Mouse (Mus musculus) midbrain, embryonic 16.5 days (tissue): Measurements from ENCODE around the gene Cnnm3. TPM values are rescaled to one million over a fixed set of nuclear protein-coding genes. Genes with fewer than 3 reads are reported as not detected.

Source experiments
- ATAC-seq: fragments of 200-750 bp; cut with Nextera tagmentation; 2 replicates; pipeline ENCODE4 v1.8.0; 2017; ENCODE audit warnings: moderate TSS enrichment
- H3K27ac ChIP-seq: fragments of 300-500 bp; sonication (generic); 2 replicates; pipeline ENCODE4 v1.5.1; 2014; ENCODE audit warnings: mild to moderate bottlenecking, low read length, mixed read lengths
- H3K27me3 ChIP-seq: fragments of 300-500 bp; sonication (generic); 2 replicates; pipeline ENCODE4 v1.6.1; 2014; ENCODE audit warnings: low read depth, low read length, mixed read lengths; ENCODE audit not compliant: control insufficient read depth, insufficient read depth
- H3K36me3 ChIP-seq: fragments of 300-500 bp; sonication (generic); 2 replicates; pipeline ENCODE4 v1.6.1; 2014; ENCODE audit warnings: mild to moderate bottlenecking, low read length, moderate library complexity, mixed read lengths; ENCODE audit not compliant: control insufficient read depth, insufficient read depth
- H3K4me1 ChIP-seq: fragments of 300-500 bp; sonication (generic); 2 replicates; pipeline ENCODE4 v1.6.1; 2014; ENCODE audit warnings: mild to moderate bottlenecking, low read length, mixed read lengths; ENCODE audit not compliant: control insufficient read depth, insufficient read depth
- H3K4me2 ChIP-seq: fragments of 300-500 bp; sonication (generic); 2 replicates; pipeline ENCODE4 v1.6.1; 2014; ENCODE audit warnings: mild to moderate bottlenecking, low read length, mixed read lengths
- H3K4me3 ChIP-seq: fragments of 300-500 bp; sonication (generic); 2 replicates; pipeline ENCODE4 v1.5.1; 2014; ENCODE audit warnings: low read depth, mild to moderate bottlenecking, low read length, moderate library complexity, mixed read lengths
- H3K9ac ChIP-seq: fragments of 300-500 bp; sonication (generic); 2 replicates; pipeline ENCODE4 v1.6.1; 2014; ENCODE audit warnings: low read depth, low read length, mixed read lengths
- H3K9me3 ChIP-seq: fragments of 300-500 bp; sonication (generic); replicated peaks from 2 replicates; pipeline ENCODE4 v1.6.1; 2014; ENCODE audit warnings: mild to moderate bottlenecking, low read length, mixed read lengths; ENCODE audit not compliant: control insufficient read depth, poor library complexity, severe bottlenecking
- WGBS: fragments of 180-500 bp; shearing (Covaris S2); extraction: QIAGEN DNeasy Blood & Tissue Kit; methylation state at CpG from one replicate; pipeline ENCODE4 v1.1.7; 2014; 5-methylcytosine and 5-hydroxymethylcytosine counted together
- microRNA-seq: library from miRNA; unstranded; fragments of <30 nt; microRNA quantifications from one replicate; pipeline ENCODE4, GENCODE M21; 2017
- polyA plus RNA-seq: library from polyadenylated mRNA; unstranded; fragments of >200 nt; fragmentation: Nextera tagmentation; extraction: Ambion mirVana; gene quantifications from 2 replicates; pipeline ENCODE4 v1.2.1, GENCODE M21; 2015

Gene Cnnm3
- polyA plus RNA-seq, 1 experiment from 2014 or later: 4.2 TPM

DNA sequence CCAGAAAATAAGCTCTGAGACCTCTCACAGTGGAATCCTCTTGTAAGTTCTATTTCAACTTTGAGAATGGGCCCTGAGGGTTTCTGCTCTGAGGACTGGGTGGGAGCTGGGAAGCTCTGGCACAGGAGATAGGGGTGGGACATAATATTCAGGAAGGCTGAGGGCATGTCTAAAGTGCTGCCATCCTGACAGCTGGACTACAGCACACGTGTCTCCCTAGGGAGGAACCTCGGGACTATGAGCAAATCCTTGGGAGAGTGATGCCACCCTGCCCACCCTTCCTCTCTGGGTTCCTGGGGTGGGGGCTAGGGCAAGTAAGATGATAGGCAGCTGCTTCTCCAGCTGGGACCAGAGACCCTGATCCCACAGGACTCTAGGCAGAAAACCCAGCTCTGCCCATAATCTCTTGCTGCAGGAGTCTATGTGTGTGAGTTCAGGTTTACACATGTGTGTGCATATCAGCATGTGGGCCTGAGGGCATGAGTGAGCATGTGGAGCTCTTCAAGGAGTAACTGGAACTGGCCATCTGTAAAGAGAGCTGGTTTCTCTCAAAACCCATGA, 60.6 kb downstream of the Cnnm3 start:
- Histone ChIP-seq H3K4me2 (no peak overlapping the region), H3K4me1 (no peaks in the 10 kb centered on the region), H3K27ac (no peak overlapping the region), H3K36me3 (no peaks in the 10 kb centered on the region), H3K9me3 (no peaks in the 10 kb centered on the region), H3K27me3 (no peaks in the 10 kb centered on the region), H3K4me3 (no peak overlapping the region), H3K9ac (no peak overlapping the region)
- 63% methylated on average over 2 of the region's 2 CpGs for WGBS
- ATAC-seq: no peak

DNA sequence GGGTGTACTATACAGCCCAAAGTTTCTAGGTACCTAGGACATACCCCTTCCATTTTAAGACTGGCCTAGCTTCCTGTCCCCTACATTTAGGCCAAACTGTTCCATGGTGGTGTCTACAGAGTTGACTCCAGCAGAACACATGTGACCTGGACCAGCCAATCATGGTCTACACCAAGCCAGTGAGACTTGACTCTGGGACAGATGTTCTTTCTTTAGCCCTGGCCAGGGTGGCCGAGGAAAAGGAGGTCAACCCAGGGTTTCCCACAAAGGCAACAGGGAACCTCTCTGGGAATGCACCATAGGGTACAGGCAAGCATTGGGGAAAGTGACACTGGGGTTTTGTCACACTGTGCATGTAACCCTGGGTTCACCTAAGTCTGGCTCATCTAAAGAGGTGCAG, 61.0 kb downstream of the Cnnm3 start:
- H3K27me3 ChIP-seq: no peaks in the 10 kb centered on the region
- 47% methylated on average over 1 of the region's 1 CpGs for WGBS
- no peaks in the 10 kb centered on the region for H3K36me3 ChIP-seq
- no peak overlapping the region for H3K4me2 ChIP-seq
- no peak overlapping the region for H3K9ac ChIP-seq
- ATAC-seq: no peak
- no peaks in the 10 kb centered on the region for H3K4me1 ChIP-seq
- no peak overlapping the region for H3K4me3 ChIP-seq
- H3K27ac ChIP-seq: no peak overlapping the region
- no peaks in the 10 kb centered on the region for H3K9me3 ChIP-seq

DNA sequence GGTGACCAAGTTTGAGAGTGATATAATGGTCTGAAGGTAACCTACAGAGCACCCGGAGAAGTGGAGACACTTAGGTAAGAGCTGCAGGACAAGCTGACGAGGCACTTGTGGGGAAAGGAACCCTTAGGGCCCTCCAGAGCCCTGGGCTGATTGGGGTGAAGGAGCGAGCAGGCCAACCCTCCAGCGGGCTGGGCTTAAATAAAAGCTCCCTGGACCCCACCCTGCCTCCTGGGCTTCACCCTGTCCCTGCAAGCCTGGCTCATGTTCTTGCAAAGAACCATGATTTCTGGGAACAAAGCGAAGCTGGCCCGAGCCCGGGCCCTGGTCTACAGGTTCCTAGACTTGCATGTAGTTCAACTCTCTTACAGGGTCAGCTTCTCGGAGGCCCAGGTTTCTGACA, 61.9 kb downstream of the Cnnm3 start:
- Histone ChIP-seq H3K4me2 (no peak overlapping the region), H3K4me1 (no peaks in the 10 kb centered on the region), H3K9ac (no peak overlapping the region), H3K9me3 (no peaks in the 10 kb centered on the region), H3K27me3 (no peaks in the 10 kb centered on the region), H3K4me3 (no peak overlapping the region), H3K36me3 (no peaks in the 10 kb centered on the region), H3K27ac (no peak overlapping the region)
- 87% methylated on average over 8 of the region's 8 CpGs for WGBS
- no peak for ATAC-seq

DNA sequence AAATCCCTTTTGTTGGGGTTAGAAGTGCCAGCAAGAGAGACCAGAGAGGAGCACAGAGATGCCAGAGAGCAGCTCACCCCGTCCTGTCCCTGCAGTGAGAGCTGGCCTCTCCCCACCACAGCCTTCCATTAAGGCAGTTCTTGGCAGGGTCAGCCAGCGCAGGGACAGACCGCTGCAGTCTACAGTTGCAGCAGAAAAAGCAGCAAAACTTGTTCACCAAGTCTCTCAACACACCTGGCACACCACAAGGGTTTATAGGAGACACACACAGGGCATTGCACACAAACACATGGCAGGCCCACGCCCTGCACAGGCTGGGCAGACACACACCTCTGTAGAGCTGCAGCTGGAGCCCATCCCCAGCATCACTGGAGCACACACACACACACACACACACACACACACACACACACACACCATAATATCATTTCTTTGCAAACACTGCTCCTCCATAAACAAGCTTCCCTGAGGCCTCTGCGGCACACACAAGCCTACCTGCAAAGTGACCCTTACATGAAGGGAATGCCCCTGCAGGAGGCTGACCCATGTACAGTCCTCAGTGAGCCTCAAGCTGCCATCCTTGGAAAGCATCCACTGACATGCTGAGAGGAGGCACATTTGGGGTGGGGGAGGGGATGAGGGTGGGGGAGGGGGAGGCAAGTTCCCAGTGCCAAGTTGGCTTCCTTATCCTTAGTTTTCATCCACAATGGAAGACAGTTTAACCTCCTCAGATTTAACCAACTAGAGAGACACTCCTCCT, 62.7 kb downstream of the Cnnm3 start:
- Histone ChIP-seq H3K36me3 (no peaks in the 10 kb centered on the region), H3K4me2 (no peak overlapping the region), H3K9ac (no peak overlapping the region), H3K27me3 (no peaks in the 10 kb centered on the region), H3K9me3 (no peaks in the 10 kb centered on the region), H3K4me1 (no peaks in the 10 kb centered on the region), H3K27ac (no peak overlapping the region), H3K4me3 (no peak overlapping the region)
- WGBS: 80% methylated on average over 5 of the region's 5 CpGs
- no peak for ATAC-seq

DNA sequence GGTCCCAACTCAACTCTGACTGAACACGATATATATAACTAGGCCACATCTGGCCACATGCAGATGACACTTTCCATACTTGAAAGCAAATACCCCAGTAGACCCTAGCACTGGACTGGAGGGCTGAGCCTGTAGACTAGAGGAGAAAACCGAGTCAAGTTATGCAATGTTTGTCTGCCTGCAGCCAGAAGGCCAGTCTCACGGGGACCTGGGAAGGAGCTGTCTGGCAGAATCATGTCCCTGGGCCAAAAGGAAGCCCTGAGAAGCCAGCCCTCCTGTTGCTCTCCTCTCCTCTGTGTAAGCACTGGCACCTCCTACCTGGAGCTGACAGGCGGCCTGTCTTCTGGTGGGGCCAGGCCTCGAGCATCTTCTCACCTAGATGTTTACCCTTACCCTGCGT, 63.7 kb downstream of the Cnnm3 start:
- no peak overlapping the region for H3K9ac ChIP-seq
- no peaks in the 10 kb centered on the region for H3K27me3 ChIP-seq
- no peak overlapping the region for H3K27ac ChIP-seq
- no peak overlapping the region for H3K4me2 ChIP-seq
- 73% methylated on average over 6 of the region's 6 CpGs for WGBS
- H3K36me3 ChIP-seq: no peaks in the 10 kb centered on the region
- H3K4me1 ChIP-seq: peaks cover 7% of the 10 kb centered on the region
- no peaks in the 10 kb centered on the region for H3K9me3 ChIP-seq
- H3K4me3 ChIP-seq: no peak overlapping the region
- no peak for ATAC-seq

DNA sequence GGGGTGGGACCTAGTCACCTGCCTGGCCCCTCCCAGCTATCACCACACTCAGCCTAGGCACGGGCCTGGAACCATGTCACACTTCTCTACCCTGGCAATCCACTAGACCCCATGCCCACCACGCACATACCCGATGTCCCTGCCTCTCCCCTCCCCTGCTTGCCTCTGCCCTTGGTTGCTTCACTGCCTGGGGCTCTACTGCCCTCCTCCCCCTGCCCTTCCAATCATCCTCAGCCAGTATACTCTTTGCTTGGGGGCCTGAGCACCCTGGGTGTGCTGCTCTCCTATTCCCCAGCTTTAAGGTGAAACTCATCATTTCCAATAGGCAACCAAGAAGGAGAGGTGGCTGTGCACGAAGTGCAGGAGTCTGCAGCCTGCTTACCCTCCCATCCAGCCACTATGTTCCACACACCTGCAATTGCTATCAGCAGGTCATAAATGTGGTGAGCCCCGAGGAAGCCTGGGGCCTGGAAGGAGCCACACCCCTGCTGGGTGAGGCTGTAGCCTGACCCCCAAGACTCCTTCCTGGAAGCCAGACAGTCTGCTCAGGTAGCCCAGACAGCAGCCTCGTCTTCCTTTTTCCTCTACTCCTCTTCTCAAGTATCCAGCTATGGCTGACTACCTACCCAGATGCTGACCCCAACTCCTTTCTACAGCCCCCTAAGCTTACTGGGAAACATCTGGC, 65.5 kb downstream of the Cnnm3 start:
- Histone ChIP-seq H3K4me2 (no peak overlapping the region), H3K36me3 (no peaks in the 10 kb centered on the region), H3K9me3 (no peaks in the 10 kb centered on the region), H3K27ac (no peak overlapping the region), H3K9ac (no peak overlapping the region), H3K4me3 (no peak overlapping the region), H3K27me3 (no peaks in the 10 kb centered on the region), H3K4me1 (peaks cover 14% of the 10 kb centered on the region)
- ATAC-seq: no peak
- 69% methylated on average over 6 of the region's 6 CpGs for WGBS

Small RNAs within 50 kb of the gene (microRNA-seq; reads per million reads assigned to microRNA genes)
- not detected for gene Gm47280

Other genes starting within 250 kb of the Cnnm3 start
- 1.2 and 1.5 TPM in 2 replicates for gene Neurl3, start 237.2 kb upstream of the Cnnm3 start, polyA plus RNA-seq
- gene Arid5a, start 204.1 kb upstream of the Cnnm3 start, polyA plus RNA-seq: 2.8 and 3.6 TPM in 2 replicates
- 41.5 and 46.0 TPM in 2 replicates for gene Kansl3, start 142.7 kb upstream of the Cnnm3 start, polyA plus RNA-seq
- 2.9 TPM in 2 replicates for gene Fer1l5, start 139.6 kb upstream of the Cnnm3 start, polyA plus RNA-seq
- 65.7 and 73.0 TPM in 2 replicates for gene Lman2l, start 66.6 kb upstream of the Cnnm3 start, polyA plus RNA-seq
- gene Cnnm4, start 40.2 kb upstream of the Cnnm3 start, polyA plus RNA-seq: 9.8 and 11.5 TPM in 2 replicates
- gene Ankrd23, start 25.0 kb downstream of the Cnnm3 start, polyA plus RNA-seq: 16.1 and 17.0 TPM in 2 replicates
- gene Gm42417, start 27.6 kb downstream of the Cnnm3 start, polyA plus RNA-seq: 0.20 and 0.75 TPM in 2 replicates
- gene Ankrd39, start 35.6 kb downstream of the Cnnm3 start, polyA plus RNA-seq: 30.6 and 32.8 TPM in 2 replicates
- 24.4 and 27.0 TPM in 2 replicates for gene Sema4c, start 46.5 kb downstream of the Cnnm3 start, polyA plus RNA-seq
- 0.33 TPM in 1 of 2 replicates, not detected in the other for gene Fam178b, start 171.3 kb downstream of the Cnnm3 start, polyA plus RNA-seq
- 577 and 626 TPM in 2 replicates for gene Cox5b, start 179.6 kb downstream of the Cnnm3 start, polyA plus RNA-seq
- gene 4933424G06Rik, start 198.3 kb downstream of the Cnnm3 start, polyA plus RNA-seq: 0.75 and 1.2 TPM in 2 replicates
- gene Actr1b, start 202.6 kb downstream of the Cnnm3 start, polyA plus RNA-seq: 92.3 and 106 TPM in 2 replicates
- 2.0 and 2.6 TPM in 2 replicates for gene Zap70, start 249.9 kb downstream of the Cnnm3 start, polyA plus RNA-seq